Mouse (Mus musculus) limb, embryonic 14.5 days (tissue): ENCODE measurements around the gene 2210016L21Rik. TPM values are rescaled to one million over a fixed set of nuclear protein-coding genes. Genes with fewer than 3 reads are reported as not detected.

Experiments
- ATAC-seq: fragments of 200-750 bp; cut with Nextera tagmentation; 2 replicates; pipeline ENCODE4 v1.8.0; 2017; ENCODE audit warnings: low read depth, moderate number of reproducible peaks, moderate TSS enrichment; ENCODE audit not compliant: low FRiP score
- DNase-seq: peaks from one replicate; pipeline ENCODE4 v3.0.0-alpha.2; 2015; ENCODE audit warnings: low spot score
- H3K27ac ChIP-seq: fragments of 300-500 bp; sonication (generic); replicated peaks from 2 replicates; pipeline ENCODE4 v1.5.1; 2014; ENCODE audit warnings: low read depth, mild to moderate bottlenecking, low read length, moderate library complexity, mixed read lengths
- H3K27me3 ChIP-seq: fragments of 300-500 bp; sonication (generic); 2 replicates; pipeline ENCODE4 v1.6.1; 2014; ENCODE audit warnings: low read length, mixed read lengths; ENCODE audit not compliant: control insufficient read depth, insufficient read depth
- H3K36me3 ChIP-seq: fragments of 300-500 bp; sonication (generic); 2 replicates; pipeline ENCODE4 v1.6.1; 2014; ENCODE audit warnings: mild to moderate bottlenecking, low read length, moderate library complexity, mixed read lengths; ENCODE audit not compliant: control insufficient read depth, insufficient read depth
- H3K4me1 ChIP-seq: fragments of 300-500 bp; sonication (generic); 2 replicates; pipeline ENCODE4 v1.6.1; 2014; ENCODE audit warnings: antibody characterized with exemption, low read length, mixed read lengths; ENCODE audit not compliant: control insufficient read depth, insufficient read depth
- H3K4me2 ChIP-seq: fragments of 300-500 bp; sonication (generic); replicated peaks from 2 replicates; pipeline ENCODE4 v1.6.1; 2014; ENCODE audit warnings: low read depth, mild to moderate bottlenecking, low read length, moderate library complexity; ENCODE audit not compliant: severe bottlenecking
- H3K4me3 ChIP-seq: fragments of 300-500 bp; sonication (generic); replicated peaks from 2 replicates; pipeline ENCODE4 v1.5.1; 2014; ENCODE audit warnings: low read length
- H3K9ac ChIP-seq: fragments of 300-500 bp; sonication (generic); 2 replicates; pipeline ENCODE4 v1.6.1; 2014; ENCODE audit warnings: mild to moderate bottlenecking, low read depth, low read length, moderate library complexity; ENCODE audit not compliant: severe bottlenecking
- H3K9me3 ChIP-seq: fragments of 300-500 bp; sonication (generic); 2 replicates; pipeline ENCODE4 v1.6.1; 2016; ENCODE audit warnings: low read length; ENCODE audit not compliant: control insufficient read depth
- POLR2A ChIP-seq: fragments of 200-500 bp; IDR thresholded peaks from 2 replicates; pipeline ENCODE4 v1.8.0; 2012; ENCODE audit warnings: inconsistent platforms, mild to moderate bottlenecking, moderate library complexity, borderline replicate concordance; ENCODE audit not compliant: insufficient read depth, insufficient read length; ENCODE audit errors: extremely low read depth
- WGBS: fragments of 180-500 bp; shearing (Covaris S2); extraction: QIAGEN DNeasy Blood & Tissue Kit; methylation state at CpG from one replicate; pipeline ENCODE4 v1.1.7; 2014; 5-methylcytosine and 5-hydroxymethylcytosine counted together
- polyA plus RNA-seq, 2 experiments: library from polyadenylated mRNA; depleted of rRNA in 1 of 2; stranded (reverse) in 1 of 2; unstranded in 1 of 2; fragments of >200 nt; fragmentation: Nextera tagmentation in 1 of 2; extraction: Ambion mirVana in 1 of 2; gene quantifications; 2 replicates each; pipeline versions ENCODE4 v1.2.1 to v1.2.3; 2012 to 2014

Gene 2210016L21Rik
- polyA plus RNA-seq, 2 experiments, result 41.3 to 54.7 TPM

DNA sequence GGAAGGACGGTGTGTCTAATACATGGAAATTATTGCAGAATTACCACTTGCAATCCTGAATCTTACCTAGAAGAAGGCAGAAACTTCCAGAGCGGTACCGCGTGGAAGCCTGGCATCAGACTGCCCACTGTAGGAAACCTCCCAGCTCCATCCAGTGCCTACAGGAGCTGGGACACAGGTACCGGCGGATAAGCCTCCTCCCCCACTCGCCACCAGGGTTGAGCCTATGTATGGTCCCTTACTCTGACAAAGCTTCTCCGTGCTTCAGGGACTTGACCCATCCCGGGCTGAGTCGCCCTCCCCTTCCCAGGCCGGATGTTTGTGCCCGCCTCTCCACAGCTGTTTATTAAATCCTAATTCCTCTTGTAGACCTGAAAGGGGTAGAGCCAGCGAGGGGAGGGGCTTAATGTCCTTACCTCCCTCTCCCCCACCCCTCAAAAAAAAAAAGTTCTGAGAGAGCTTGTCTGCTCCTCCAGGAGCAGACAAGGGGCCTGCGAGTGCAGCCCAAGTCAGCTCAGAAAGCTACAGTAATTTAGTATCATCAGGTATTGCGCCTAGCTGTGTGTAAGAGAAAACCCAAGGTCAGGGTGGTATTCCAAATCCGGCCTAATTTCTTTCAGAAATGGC, 38.3 kb downstream of the 2210016L21Rik start:
- WGBS, result 19% methylated on average over 16 of the region's 16 CpGs
- Histone ChIP-seq H3K36me3 (no peaks in the 10 kb centered on the region), H3K4me1 (peaks cover 9% of the 10 kb centered on the region), H3K9ac (peak overlapping the region; percentile 49), H3K4me3 (peak overlapping the region; percentile 41), H3K4me2 (peak overlapping the region; percentile 87), H3K27me3 (no peaks in the 10 kb centered on the region), H3K27ac (0 out of 2 replicates have a peak overlapping the region, but pooled peaks have one; percentile 33), H3K9me3 (no peaks in the 10 kb centered on the region)
- DNase-seq, result no peak
- ATAC-seq, result no peak
- no peak for TF ChIP-seq POLR2A

- no peak overlapping the region for H3K27ac ChIP-seq
- ATAC-seq (no peak), DNase-seq (no peak)
- H3K9me3 ChIP-seq, result no peaks in the 10 kb centered on the region
- WGBS, result 61% methylated on average over 15 of the region's 15 CpGs
- no peak for TF ChIP-seq POLR2A
- H3K4me1 ChIP-seq, result peaks cover 9% of the 10 kb centered on the region
- no peaks in the 10 kb centered on the region for H3K36me3 ChIP-seq
- no peaks in the 10 kb centered on the region for H3K27me3 ChIP-seq
- H3K9ac ChIP-seq, result no peak overlapping the region
- H3K4me3 ChIP-seq, result no peak overlapping the region
- H3K4me2 ChIP-seq, result no peak overlapping the region
These were observed 40.0 kb downstream of the 2210016L21Rik start for GRCm38 (mm10) chr5:114982001-114982400.

DNA sequence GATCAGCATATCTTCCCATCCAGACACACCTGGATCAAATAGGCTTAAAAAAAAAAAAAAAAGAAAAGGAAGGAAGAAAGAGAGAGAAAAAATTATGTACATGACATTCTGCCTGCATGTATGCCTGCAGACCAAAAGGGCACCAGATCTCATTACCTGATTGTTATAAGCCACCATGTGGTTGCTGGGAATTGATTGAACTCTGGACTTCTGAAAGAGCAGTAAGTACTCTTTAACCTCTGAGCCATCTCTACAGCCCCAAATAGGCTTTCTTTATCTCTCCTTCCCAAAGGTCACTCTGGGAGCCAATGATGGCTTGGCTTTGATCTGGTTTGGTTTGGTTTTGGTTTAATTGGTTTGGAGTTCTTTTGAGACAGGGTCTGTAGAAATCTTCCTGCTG, 43.1 kb downstream of the 2210016L21Rik start:
- H3K4me3 ChIP-seq, result no peak overlapping the region
- H3K4me2 ChIP-seq, result no peak overlapping the region
- H3K9me3 ChIP-seq, result 0 out of 2 replicates have a peak, but pooled peaks cover 4% of the 10 kb centered on the region
- H3K9ac ChIP-seq, result no peak overlapping the region
- no peaks in the 10 kb centered on the region for H3K36me3 ChIP-seq
- no peak overlapping the region for H3K27ac ChIP-seq
- H3K27me3 ChIP-seq, result no peaks in the 10 kb centered on the region
- no peak for TF ChIP-seq POLR2A
- H3K4me1 ChIP-seq, result peaks cover 1% of the 10 kb centered on the region
- no peak for DNase-seq
- ATAC-seq, result no peak

DNA sequence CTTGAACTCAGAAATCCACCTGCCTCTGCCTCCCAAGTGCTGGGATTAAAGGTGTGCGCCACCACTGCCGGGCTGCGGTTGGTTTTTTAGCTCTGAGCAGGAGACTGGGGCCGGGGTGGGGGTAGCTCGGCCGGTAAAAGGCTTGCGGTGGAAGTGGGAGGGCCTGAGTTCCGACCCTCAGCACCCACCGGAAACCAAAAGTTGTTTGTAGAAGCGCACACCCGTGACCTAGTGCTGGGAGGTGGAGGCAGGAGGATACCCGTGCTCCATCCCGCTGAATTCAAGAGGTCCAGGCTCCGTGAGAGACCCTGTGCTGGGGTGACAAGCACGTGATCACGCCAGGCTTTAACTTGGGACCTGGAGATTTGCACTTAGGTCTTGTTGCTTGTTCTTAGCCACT, 54.5 kb downstream of the 2210016L21Rik start:
- no peak for ATAC-seq
- WGBS, result 84% methylated on average over 16 of the region's 16 CpGs
- Histone ChIP-seq H3K9me3 (no peaks in the 10 kb centered on the region), H3K4me1 (no peaks in the 10 kb centered on the region), H3K36me3 (no peaks in the 10 kb centered on the region), H3K9ac (no peak overlapping the region), H3K27ac (no peak overlapping the region), H3K4me3 (no peak overlapping the region), H3K27me3 (no peaks in the 10 kb centered on the region), H3K4me2 (no peak overlapping the region)
- DNase-seq, result no peak
- TF ChIP-seq POLR2A, result no peak

DNA sequence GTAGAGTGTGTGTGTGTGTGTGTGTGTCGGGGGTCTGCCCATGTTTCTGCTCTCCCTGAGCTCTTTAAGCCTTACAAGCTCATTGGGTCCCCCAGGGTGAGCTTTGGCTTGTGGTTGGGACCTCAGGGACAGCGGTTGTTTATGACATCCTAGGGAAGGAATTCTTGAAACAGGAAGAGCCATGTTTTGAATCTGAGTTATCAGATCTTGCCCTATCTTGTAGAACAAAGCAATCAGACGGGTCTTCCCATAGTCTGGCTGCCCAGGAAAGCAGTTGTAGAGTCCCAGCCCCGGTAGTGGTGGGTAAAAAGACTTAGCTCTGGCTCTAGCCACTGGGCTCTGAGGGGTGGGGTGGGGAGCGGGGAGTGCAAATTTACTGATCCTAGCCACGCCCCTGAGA, 55.4 kb downstream of the 2210016L21Rik start:
- Histone ChIP-seq H3K4me3 (no peak overlapping the region), H3K4me2 (no peak overlapping the region), H3K36me3 (no peaks in the 10 kb centered on the region), H3K4me1 (no peaks in the 10 kb centered on the region), H3K9me3 (no peaks in the 10 kb centered on the region), H3K27ac (no peak overlapping the region), H3K9ac (no peak overlapping the region), H3K27me3 (no peaks in the 10 kb centered on the region)
- no peak for DNase-seq
- no peak for TF ChIP-seq POLR2A
- 56% methylated on average over 6 of the region's 6 CpGs for WGBS
- no peak for ATAC-seq

Other genes starting within 250 kb of the 2210016L21Rik start
- 29.9 and 33.6 TPM in 2 replicates for gene Tchp, start 234.4 kb upstream of the 2210016L21Rik start, polyA plus RNA-seq (2012; rRNA removed)
- gene Tchp, start 234.4 kb upstream of the 2210016L21Rik start, polyA plus RNA-seq (2014; fragmentation: Nextera tagmentation; extraction: Ambion mirVana), result 10.7 and 13.0 TPM in 2 replicates
- 48.6 and 51.6 TPM in 2 replicates for gene Ankrd13a, start 167.5 kb upstream of the 2210016L21Rik start, polyA plus RNA-seq (2012; rRNA removed)
- 65.3 and 67.6 TPM in 2 replicates for gene Ankrd13a, start 167.5 kb upstream of the 2210016L21Rik start, polyA plus RNA-seq (2014; fragmentation: Nextera tagmentation; extraction: Ambion mirVana)
- 64.2 and 66.4 TPM in 2 replicates for gene Git2, start 166.6 kb upstream of the 2210016L21Rik start, polyA plus RNA-seq (2012; rRNA removed)
- gene Git2, start 166.6 kb upstream of the 2210016L21Rik start, polyA plus RNA-seq (2014; fragmentation: Nextera tagmentation; extraction: Ambion mirVana), result 41.6 and 44.3 TPM in 2 replicates
- gene 1500011B03Rik, start 118.7 kb upstream of the 2210016L21Rik start, polyA plus RNA-seq (2012; rRNA removed), result 76.7 and 80.3 TPM in 2 replicates
- gene 1500011B03Rik, start 118.7 kb upstream of the 2210016L21Rik start, polyA plus RNA-seq (2014; fragmentation: Nextera tagmentation; extraction: Ambion mirVana), result 95.9 and 98.3 TPM in 2 replicates
- not detected in 2 replicates for gene 4930519G04Rik, start 88.5 kb upstream of the 2210016L21Rik start, polyA plus RNA-seq (2012; rRNA removed)
- not detected in 2 replicates for gene 4930519G04Rik, start 88.5 kb upstream of the 2210016L21Rik start, polyA plus RNA-seq (2014; fragmentation: Nextera tagmentation; extraction: Ambion mirVana)
- 0.12 and 0.13 TPM in 2 replicates for gene Gm9936, start 83.5 kb upstream of the 2210016L21Rik start, polyA plus RNA-seq (2012; rRNA removed)
- 0.08 and 0.36 TPM in 2 replicates for gene Gm9936, start 83.5 kb upstream of the 2210016L21Rik start, polyA plus RNA-seq (2014; fragmentation: Nextera tagmentation; extraction: Ambion mirVana)
- gene Oasl2, start 45.2 kb upstream of the 2210016L21Rik start, polyA plus RNA-seq (2012; rRNA removed), result 1.6 and 2.0 TPM in 2 replicates
- gene Oasl2, start 45.2 kb upstream of the 2210016L21Rik start, polyA plus RNA-seq (2014; fragmentation: Nextera tagmentation; extraction: Ambion mirVana), result 1.7 and 1.9 TPM in 2 replicates
- 0.59 and 1.2 TPM in 2 replicates for gene Oasl1, start 18.9 kb upstream of the 2210016L21Rik start, polyA plus RNA-seq (2012; rRNA removed)
- 0.36 and 0.39 TPM in 2 replicates for gene Oasl1, start 18.9 kb upstream of the 2210016L21Rik start, polyA plus RNA-seq (2014; fragmentation: Nextera tagmentation; extraction: Ambion mirVana)
- 0.03 and 0.08 TPM in 2 replicates for gene Hnf1a, start 28.9 kb downstream of the 2210016L21Rik start, polyA plus RNA-seq (2012; rRNA removed)
- 0.06 TPM in 1 of 2 replicates, not detected in the other for gene Hnf1a, start 28.9 kb downstream of the 2210016L21Rik start, polyA plus RNA-seq (2014; fragmentation: Nextera tagmentation; extraction: Ambion mirVana)
- 100 and 143 TPM in 2 replicates for gene Sppl3, start 69.0 kb downstream of the 2210016L21Rik start, polyA plus RNA-seq (2012; rRNA removed)
- gene Sppl3, start 69.0 kb downstream of the 2210016L21Rik start, polyA plus RNA-seq (2014; fragmentation: Nextera tagmentation; extraction: Ambion mirVana), result 42.7 and 74.3 TPM in 2 replicates
- not detected in 2 replicates for gene Gm10401, start 156.1 kb downstream of the 2210016L21Rik start, polyA plus RNA-seq (2012; rRNA removed)
- 58.2 and 63.5 TPM in 2 replicates for gene Gm10401, start 156.1 kb downstream of the 2210016L21Rik start, polyA plus RNA-seq (2014; fragmentation: Nextera tagmentation; extraction: Ambion mirVana)
- gene Acads, start 177.2 kb downstream of the 2210016L21Rik start, polyA plus RNA-seq (2012; rRNA removed), result 50.5 and 59.8 TPM in 2 replicates
- 27.6 and 30.9 TPM in 2 replicates for gene Acads, start 177.2 kb downstream of the 2210016L21Rik start, polyA plus RNA-seq (2014; fragmentation: Nextera tagmentation; extraction: Ambion mirVana)
- 44.3 and 53.9 TPM in 2 replicates for gene Unc119b, start 192.8 kb downstream of the 2210016L21Rik start, polyA plus RNA-seq (2012; rRNA removed)
- 38.4 and 41.1 TPM in 2 replicates for gene Unc119b, start 192.8 kb downstream of the 2210016L21Rik start, polyA plus RNA-seq (2014; fragmentation: Nextera tagmentation; extraction: Ambion mirVana)
- 182 and 215 TPM in 2 replicates for gene Mlec, start 216.0 kb downstream of the 2210016L21Rik start, polyA plus RNA-seq (2012; rRNA removed)
- 73.7 and 77.8 TPM in 2 replicates for gene Mlec, start 216.0 kb downstream of the 2210016L21Rik start, polyA plus RNA-seq (2014; fragmentation: Nextera tagmentation; extraction: Ambion mirVana)